Mouse (Mus musculus): ENCODE data around the gene Mmp17.

- TF ChIP-seq CTCF (conservative IDR thresholded peaks at IDR 0.05; ENCODE audit: low read length) = no peak
- TF ChIP-seq NANOG (IDR thresholded peaks at IDR 0.05; ENCODE audit: borderline replicate concordance, low read length) = no peak
Measured at GRCm38 (mm10) chr5:129580046-129580445, 3.9 kb upstream of the Mmp17 start.

Measured in E14TG2a.4 (cell line).